Mouse (Mus musculus) T-helper 2 cell (primary cell): Measurements from ENCODE around the gene Hnrnpll.
"Not testable (repeated sequence)": the region's sequence is repeated elsewhere in the genome, so short reads cannot be mapped to it uniquely, and the experiment has no call there.

Experiments
- in situ Hi-C: fragments of 300-600 bp; cut with MboI, MseI; formaldehyde crosslinking; loops from one replicate; pipeline ENCODE4 v1.15.1; 2025; ENCODE audit warnings: high pct_unique_total_duplicates

The Hnrnpll gene

DNA sequence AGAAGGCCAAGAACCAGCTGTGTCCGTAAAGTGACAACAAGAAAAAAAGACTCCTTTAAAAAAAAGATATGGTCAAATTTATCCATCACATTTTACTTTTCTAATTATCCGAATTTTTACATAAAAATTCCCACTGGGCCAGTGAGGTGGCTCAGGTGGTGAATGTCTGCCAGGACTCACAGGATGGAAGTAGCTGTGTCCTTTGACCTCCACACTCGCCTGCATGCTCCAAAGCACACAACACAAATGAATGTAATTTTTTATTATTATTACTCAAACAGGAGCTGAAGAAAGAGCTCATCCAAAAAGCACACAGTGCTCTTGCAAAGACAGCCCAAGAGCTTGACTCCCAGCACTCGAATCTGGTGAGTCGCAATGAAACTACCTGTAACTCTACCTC lies 2.0 kb downstream of the Hnrnpll start:
- in situ Hi-C loops = loop anchor here (10.0 kb wide), 1 partner anchor 55 kb away; no protein-coding TSS in a partner anchor

DNA sequence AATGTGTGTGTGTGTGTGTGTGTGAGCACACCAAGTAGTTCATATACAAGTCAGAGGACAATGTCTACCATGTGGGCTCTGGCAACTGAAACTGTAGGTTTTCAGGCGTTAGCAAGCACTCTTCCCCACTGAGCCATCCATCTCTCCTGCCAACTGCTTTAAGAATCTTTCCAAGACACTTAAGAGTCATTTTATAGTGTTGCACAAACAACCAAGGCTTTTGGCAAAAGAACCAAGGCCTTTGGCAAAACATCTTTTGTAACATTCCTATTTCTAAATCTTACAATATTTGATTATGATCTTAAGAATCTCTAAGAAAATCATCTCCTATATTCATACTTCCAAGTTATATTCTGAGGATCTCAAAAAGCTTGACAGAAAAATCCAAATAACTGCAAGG lies 2.4 kb downstream of the Hnrnpll start:
- in situ Hi-C loops = loop anchor here (10.0 kb wide), 1 partner anchor 55 kb away; no protein-coding TSS in a partner anchor

DNA sequence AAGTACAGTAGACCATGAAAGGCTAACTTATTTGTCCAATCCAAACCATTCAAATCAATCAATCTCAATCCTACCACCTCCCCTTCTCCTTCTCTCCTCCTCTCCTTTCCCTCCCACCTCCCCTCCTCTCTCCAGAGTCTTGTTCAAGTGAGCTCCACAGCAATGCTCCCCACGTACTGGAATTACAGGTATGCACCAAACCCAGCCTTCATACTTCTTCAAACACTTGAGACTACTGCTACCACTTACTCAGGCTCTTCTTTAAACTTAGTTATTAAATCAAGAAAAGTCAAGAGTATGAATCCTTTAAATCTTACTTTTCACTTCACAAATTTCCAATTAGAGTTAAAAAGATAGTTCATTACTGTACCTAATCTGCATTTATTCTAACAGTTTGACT lies 3.6 kb downstream of the Hnrnpll start:
- in situ Hi-C loops = no loop called here

- in situ Hi-C loops = loop anchor here (5.0 kb wide), 1 partner anchor 123 kb away; no protein-coding TSS in a partner anchor
Observed at GRCm38 (mm10) chr17:80053931-80054734, 8.0 kb downstream of the Hnrnpll start.

DNA sequence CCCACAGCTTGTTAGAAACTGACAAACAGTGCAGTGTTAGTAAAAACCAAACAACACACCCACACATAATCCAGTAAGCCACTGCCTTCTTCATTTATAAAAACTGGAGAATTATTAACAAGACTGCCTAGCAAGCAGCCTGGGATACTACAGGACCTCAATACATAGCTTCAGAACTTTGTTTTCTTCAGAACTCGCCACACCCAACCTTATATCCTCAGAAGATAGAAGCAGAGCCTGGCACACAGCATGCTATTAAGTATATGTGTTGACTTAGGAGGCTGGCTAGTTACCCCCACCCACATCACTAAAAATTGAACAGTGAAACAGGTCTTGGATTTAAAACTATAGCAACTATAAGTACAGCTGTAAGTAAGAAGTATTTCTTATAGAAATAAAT lies 10.5 kb downstream of the Hnrnpll start:
- in situ Hi-C loops = loop anchor here (5.0 kb wide), 1 partner anchor 126 kb away; no protein-coding TSS in a partner anchor

- in situ Hi-C loops = not testable (repeated sequence)
Observed at GRCm38 (mm10) chr17:80049300-80049699, 12.8 kb downstream of the Hnrnpll start.

- in situ Hi-C loops = no loop called here
Observed at GRCm38 (mm10) chr17:80048230-80048629, 13.9 kb downstream of the Hnrnpll start.

GRCm38 (mm10) chr17:80041739-80042138 lies 20.4 kb downstream of the Hnrnpll start:
- in situ Hi-C loops = no loop called here

DNA sequence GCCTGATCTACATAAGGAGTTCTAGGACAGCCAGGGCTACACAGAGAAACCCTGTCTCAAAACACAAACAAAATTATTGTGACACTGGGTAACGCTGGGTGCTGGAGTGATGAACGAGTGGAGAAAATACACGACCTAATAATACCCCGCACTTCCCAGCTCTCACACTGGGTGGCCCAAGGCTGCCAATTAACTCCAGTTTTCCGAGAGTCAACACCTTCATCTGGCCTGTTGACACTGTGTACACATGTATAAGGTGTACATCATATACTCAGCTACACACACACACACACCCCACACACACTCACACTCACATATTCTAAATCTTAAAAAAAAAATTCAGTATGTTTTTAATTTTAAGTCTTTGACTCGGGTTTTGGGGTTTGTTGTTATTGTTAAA lies 33.5 kb downstream of the Hnrnpll start:
- in situ Hi-C loops = no loop called here

DNA sequence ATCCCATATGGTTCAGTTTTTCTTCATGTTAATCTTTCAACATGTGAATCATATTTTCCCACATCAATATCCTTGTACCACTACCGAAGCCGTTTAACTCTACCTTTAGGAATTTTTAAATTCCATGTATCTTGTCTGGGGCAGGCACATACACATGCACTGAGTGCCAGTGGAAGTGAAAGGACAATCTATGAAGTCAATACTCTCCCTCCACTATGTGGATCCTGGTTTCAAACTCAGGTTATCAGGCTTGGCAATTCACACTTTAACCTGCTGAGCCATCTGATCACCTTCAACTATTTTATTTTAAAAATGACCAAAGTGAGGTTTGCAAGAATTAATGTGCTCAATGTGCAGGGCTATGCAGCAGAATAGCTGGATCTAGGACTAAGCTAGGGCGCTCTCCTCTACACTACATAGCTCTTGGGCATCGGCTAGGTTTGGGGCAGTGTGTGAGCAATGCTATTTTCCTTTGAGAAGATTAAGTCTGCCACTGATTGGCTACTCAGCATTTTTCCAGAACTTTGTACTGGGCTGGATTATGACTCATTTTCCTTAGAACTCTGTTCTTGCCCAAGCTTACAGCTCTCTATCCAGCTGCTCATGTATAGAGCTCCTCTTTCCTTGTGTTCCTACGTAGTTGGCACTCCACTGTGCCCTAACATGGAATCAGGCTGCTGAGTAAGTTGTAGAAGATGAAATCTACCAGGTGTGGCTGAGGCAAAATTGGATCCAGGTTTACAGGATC lies 35.8 kb downstream of the Hnrnpll start:
- in situ Hi-C loops = no loop called here

DNA sequence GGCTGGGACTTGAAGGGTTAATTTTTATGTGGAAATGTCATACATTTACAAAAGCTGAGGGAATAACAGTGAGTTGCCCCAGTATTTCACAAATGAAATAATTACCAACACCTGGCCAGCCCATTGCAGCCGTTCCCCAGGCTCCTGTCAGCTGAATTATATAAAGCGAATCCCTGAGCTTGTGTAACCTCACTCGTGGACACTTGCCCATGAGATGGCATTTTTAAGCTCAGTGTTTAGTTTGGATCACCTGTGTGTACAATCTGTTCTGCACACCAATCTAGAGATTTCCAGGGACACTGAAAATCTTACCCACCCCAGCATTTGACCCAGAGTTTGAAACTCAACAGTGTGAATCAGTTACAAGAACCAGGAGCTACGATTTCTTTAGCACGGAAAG lies 40.0 kb downstream of the Hnrnpll start:
- in situ Hi-C loops = no loop called here

- in situ Hi-C loops = no loop called here
Observed at GRCm38 (mm10) chr17:80020495-80020894, 41.6 kb downstream of the Hnrnpll start.

GRCm38 (mm10) chr17:80018976-80019541 lies 43.1 kb downstream of the Hnrnpll start:
- in situ Hi-C loops = loop anchor here (10.0 kb wide), 1 partner anchor 124 kb away; the partner anchor contains the start of gene Atl2

GRCm38 (mm10) chr17:80018239-80018975 lies 43.7 kb downstream of the Hnrnpll start:
- in situ Hi-C loops = loop anchor here (10.0 kb wide), 1 partner anchor 124 kb away; the partner anchor contains the start of gene Atl2

- in situ Hi-C loops = loop anchor here (10.0 kb wide), 1 partner anchor 123 kb away; the partner anchor contains the start of gene Atl2
Observed at GRCm38 (mm10) chr17:80017389-80017788, 44.7 kb downstream of the Hnrnpll start.

GRCm38 (mm10) chr17:80016400-80016799 lies 45.7 kb downstream of the Hnrnpll start:
- in situ Hi-C loops = loop anchor here (10.0 kb wide), 1 partner anchor 122 kb away; the partner anchor contains the start of gene Atl2

GRCm38 (mm10) chr17:80014361-80014809 lies 47.7 kb downstream of the Hnrnpll start:
- in situ Hi-C loops = loop anchor here (10.0 kb wide), 1 partner anchor 120 kb away; the partner anchor contains the start of gene Atl2

DNA sequence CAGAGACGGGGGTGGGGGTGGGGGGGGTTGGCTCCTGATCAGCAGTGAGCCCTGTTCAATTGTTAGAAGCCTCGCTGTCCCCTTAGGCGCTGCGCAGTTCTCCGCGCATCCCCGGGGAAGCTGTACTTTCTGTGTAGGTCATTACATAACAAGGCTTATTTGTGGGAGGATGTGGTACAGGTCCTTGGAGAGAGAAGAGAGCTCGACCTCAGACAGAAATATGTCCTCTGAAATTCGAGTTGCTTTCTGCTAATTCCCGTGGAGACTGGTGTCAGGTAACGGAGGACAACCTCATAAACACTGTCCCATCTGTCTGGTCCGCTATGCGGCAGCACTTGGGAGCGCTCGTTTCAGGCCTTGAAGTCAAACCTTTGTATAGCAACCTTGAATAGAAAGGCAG lies 52.2 kb downstream of the Hnrnpll start:
- in situ Hi-C loops = loop anchor here (10.0 kb wide), 2 partner anchors 115 to 345 kb away; partner anchors contain the start of gene Atl2

GRCm38 (mm10) chr17:80008847-80009246 lies 53.3 kb downstream of the Hnrnpll start:
- in situ Hi-C loops = loop anchor here (10.0 kb wide), 1 partner anchor 344 kb away; no protein-coding TSS in a partner anchor

DNA sequence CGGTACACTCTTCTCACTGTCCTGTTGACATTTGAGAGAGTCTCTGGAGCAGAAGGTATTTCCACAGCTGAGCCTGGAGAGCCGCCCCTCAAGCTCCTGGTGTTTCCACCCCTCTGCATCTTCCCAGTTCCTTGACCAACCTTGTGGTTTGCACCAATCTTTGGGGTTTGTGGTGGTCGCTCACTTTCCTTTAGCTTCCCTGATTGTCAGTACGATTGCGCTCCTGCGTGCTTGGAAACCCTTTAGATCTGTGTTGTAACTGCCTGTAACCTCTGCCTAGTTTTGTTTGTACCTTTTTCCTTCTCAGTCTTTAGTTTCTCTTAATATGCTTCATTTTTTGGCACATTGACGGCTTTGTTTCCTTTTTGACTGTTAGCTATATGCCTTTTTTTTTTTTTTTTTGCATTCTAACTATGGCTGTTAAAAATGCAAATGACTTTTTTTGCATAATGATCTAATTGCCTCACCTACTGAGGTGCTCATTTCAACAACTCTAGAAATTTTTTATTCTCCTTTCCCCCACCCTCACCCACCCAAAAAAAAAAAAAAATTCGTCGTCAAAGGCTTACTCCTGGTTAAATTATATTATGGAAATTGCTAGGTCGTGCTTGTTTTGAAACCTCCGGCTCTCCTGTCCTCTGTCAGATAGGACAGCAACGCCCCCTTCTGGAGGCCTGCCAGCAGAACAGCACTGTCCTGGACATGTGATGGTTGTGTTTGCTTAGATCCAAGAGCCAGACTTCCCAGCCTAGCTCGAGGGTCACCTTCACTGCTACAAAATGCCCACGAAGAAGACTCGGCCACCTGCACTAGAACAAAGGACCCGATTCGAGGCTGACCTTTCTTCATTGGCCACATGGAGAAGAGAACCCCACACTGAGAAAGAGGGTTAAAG lies 57.5 kb downstream of the Hnrnpll start:
- in situ Hi-C loops = loop anchor here (10.0 kb wide), 1 partner anchor 340 kb away; no protein-coding TSS in a partner anchor
